Mouse (Mus musculus) megakaryocyte, embryonic 14.5 days (primary cell): ENCODE results near the gene Slc4a10. TPM values are rescaled to one million over a fixed set of nuclear protein-coding genes. Genes with fewer than 3 reads are reported as not detected.

Experiments
- H3K27me3 ChIP-seq: replicated peaks from 2 replicates; pipeline ENCODE3; 2012; ENCODE audit warnings: inconsistent platforms
- H3K36me3 ChIP-seq: replicated peaks from 2 replicates; pipeline ENCODE3; 2012; ENCODE audit warnings: low read length, inconsistent platforms, mixed read lengths
- H3K4me1 ChIP-seq: 2 replicates; pipeline ENCODE4 v1.6.1; 2012; ENCODE audit warnings: inconsistent platforms
- H3K4me3 ChIP-seq: replicated peaks from 2 replicates; pipeline ENCODE3; 2012; ENCODE audit warnings: moderate library complexity, mild to moderate bottlenecking, inconsistent platforms
- H3K9me3 ChIP-seq: 2 replicates; pipeline ENCODE4 v1.6.1; 2012; ENCODE audit warnings: inconsistent platforms
- FLI1 ChIP-seq: IDR thresholded peaks from 2 replicates; pipeline ENCODE4 v1.6.1; 2012; ENCODE audit warnings: low read length, inconsistent platforms, mixed read lengths
- GATA1 ChIP-seq: IDR thresholded peaks from 3 replicates; pipeline ENCODE4 v1.6.1; 2012; ENCODE audit warnings: mixed read lengths, low read length, inconsistent platforms, borderline replicate concordance
- polyA plus RNA-seq: library from polyadenylated mRNA; stranded (reverse); fragments of >175 nt; gene quantifications from 2 replicates; pipeline ENCODE4 v1.2.3, GENCODE M21; 2012; ENCODE audit warnings: low replicate concordance; ENCODE audit not compliant: insufficient read depth

Slc4a10 gene
- polyA plus RNA-seq, 1 experiment, result not detected

DNA sequence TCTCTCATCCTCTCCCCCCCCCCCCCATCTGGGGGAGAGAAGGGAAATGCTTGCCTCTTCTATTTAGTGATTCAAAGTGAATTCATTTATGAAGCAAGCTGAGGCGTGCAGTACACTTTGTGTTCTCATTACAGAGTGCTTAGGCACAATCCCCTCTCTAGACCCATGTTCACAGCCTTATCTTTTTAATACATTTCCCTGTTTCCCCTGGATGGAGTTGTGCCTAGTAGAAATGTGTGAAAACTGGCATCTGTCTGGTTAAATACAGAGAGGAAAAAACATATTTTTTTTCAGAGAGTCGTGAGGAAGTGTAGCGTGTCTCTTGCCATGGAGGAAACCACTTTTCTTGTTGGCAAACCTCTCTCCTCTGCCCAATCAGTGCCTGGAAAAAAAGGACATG is 315.3 kb downstream of the Slc4a10 start:
- H3K4me3 ChIP-seq, result no peak overlapping the region
- no peaks in the 10 kb centered on the region for H3K27me3 ChIP-seq
- H3K36me3 ChIP-seq, result no peaks in the 10 kb centered on the region
- TF ChIP-seq GATA1 (no peak), FLI1 (no peak)
- peaks cover 4% of the 10 kb centered on the region for H3K4me1 ChIP-seq
- no peaks in the 10 kb centered on the region for H3K9me3 ChIP-seq

DNA sequence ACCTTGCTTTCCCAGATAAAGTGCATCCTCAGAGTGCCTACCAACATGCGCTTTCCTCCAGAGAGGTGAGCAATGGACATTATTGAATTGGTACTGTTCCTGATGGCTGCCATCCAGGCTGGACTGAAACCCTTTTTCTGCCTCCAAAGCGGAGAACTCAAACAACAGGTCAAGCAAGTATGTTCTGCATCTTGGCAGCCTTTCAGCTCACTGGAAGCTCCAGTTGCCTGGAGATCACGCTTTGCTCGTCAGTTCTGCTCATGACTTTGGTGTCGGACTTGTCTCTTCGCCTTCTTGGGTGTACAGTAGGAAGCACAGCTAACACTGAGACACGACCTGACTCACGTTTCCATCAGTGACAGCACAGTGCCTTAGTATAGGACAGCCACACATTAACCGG is 315.9 kb downstream of the Slc4a10 start:
- H3K4me1 ChIP-seq, result peaks cover 4% of the 10 kb centered on the region
- no peaks in the 10 kb centered on the region for H3K27me3 ChIP-seq
- no peak for TF ChIP-seq FLI1
- no peak for TF ChIP-seq GATA1
- no peaks in the 10 kb centered on the region for H3K9me3 ChIP-seq
- H3K36me3 ChIP-seq, result no peaks in the 10 kb centered on the region
- no peak overlapping the region for H3K4me3 ChIP-seq

GRCm38 (mm10) chr2:62363606-62364005 is 317.3 kb downstream of the Slc4a10 start:
- TF ChIP-seq GATA1 (no peak), FLI1 (no peak)
- H3K4me3 ChIP-seq, result no peak overlapping the region
- H3K36me3 ChIP-seq, result no peaks in the 10 kb centered on the region
- H3K4me1 ChIP-seq, result peaks cover 4% of the 10 kb centered on the region
- H3K27me3 ChIP-seq, result peaks cover 2% of the 10 kb centered on the region
- H3K9me3 ChIP-seq, result no peaks in the 10 kb centered on the region

DNA sequence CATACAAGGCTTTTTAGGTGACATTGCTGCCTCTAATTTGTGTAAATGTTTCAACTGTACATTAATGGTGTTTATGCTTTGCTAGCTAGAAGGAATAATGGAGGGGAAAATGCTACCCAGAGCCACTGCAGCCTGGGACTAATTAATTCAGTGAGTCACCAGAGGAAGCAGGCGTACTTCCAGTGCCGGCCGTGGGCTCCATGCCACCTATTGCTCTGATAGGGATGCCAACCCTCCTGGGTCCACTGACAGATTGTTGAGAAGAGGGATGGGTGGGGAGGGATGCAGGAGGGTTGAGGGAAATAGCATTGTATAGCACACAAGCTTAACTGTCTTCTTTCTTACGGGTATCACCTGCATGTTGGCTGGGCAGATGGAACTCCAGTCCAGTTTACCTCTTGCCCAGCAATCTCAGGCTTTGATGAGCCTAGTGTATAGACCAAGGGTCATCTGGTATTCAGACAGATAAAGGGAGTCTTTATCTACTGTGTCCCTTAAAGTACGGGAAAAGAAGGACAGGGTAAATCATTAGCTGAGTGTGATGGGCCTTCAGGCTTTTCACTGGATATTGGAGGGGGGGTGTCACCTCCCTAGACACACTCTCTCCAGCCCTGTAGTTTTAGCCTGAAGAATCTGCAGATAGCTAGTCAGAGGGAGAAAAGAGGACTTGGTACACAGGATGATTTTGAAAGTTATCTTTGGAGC is 322.2 kb downstream of the Slc4a10 start:
- TF ChIP-seq GATA1, result no peak
- Histone ChIP-seq H3K4me1 (peaks cover 2% of the 10 kb centered on the region), H3K36me3 (no peaks in the 10 kb centered on the region), H3K9me3 (no peaks in the 10 kb centered on the region), H3K27me3 (peaks cover 2% of the 10 kb centered on the region), H3K4me3 (no peak overlapping the region)

DNA sequence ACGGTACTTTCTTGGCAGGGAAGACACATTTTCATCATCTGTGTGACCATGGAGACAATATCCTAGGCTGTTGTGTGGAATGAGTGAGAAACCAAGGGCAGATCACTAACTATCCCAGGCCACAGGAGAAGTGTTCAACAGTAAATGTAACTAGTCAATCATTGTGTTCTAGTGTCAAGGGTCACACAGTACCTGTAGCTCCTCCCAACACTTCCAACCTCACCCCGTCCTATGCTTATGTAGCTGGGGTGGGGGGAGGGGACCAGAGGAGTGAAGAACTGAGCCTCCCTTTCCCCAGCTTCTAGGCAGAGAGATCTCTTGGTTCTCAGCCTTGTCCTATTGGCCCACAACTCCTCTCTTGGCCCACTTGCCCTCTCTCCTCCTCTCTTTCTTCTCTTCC is 323.8 kb downstream of the Slc4a10 start:
- H3K9me3 ChIP-seq, result no peaks in the 10 kb centered on the region
- H3K4me3 ChIP-seq, result no peak overlapping the region
- no peak for TF ChIP-seq GATA1
- TF ChIP-seq FLI1, result no peak
- peaks cover 2% of the 10 kb centered on the region for H3K27me3 ChIP-seq
- H3K4me1 ChIP-seq, result no peaks in the 10 kb centered on the region
- H3K36me3 ChIP-seq, result no peaks in the 10 kb centered on the region

DNA sequence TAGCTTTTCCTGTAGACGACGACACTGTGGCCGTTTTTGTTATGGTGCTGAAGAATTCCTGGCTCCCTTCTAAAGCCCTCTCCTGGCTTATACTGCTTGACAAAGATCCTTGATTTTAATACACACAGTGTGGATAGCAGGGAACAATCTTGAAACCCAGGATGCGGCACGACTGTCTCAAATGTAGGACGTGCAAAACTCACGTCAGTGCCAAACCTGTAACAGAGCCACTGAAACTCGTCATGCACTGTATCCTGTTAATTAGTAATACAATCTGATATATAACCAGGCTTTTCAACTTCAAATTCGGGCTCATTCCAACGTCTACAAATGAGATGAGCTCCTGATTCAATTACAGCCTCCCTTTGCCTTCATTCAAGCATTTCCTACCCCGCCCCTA is 327.4 kb downstream of the Slc4a10 start:
- TF ChIP-seq GATA1 (no peak), FLI1 (no peak)
- Histone ChIP-seq H3K9me3 (no peaks in the 10 kb centered on the region), H3K4me3 (no peak overlapping the region), H3K27me3 (no peaks in the 10 kb centered on the region), H3K36me3 (no peaks in the 10 kb centered on the region), H3K4me1 (no peaks in the 10 kb centered on the region)

Other genes starting within 250 kb of the Slc4a10 start
- gene Tbr1, start 243.5 kb upstream of the Slc4a10 start, polyA plus RNA-seq, result 0.38 TPM in 1 of 2 replicates, not detected in the other